Mouse (Mus musculus) liver, adult 2 months (tissue): ENCODE results near the gene Smpd2.

Experiments
- CTCF ChIP-seq: fragments of 200-500 bp; IDR thresholded peaks from 2 replicates; pipeline ENCODE4 v1.5.1; 2011; ENCODE audit warnings: low read depth, low read length, control low read depth
- POLR2A ChIP-seq: fragments of 200-500 bp; IDR thresholded peaks from 2 replicates; pipeline ENCODE4 v1.6.1; 2011; ENCODE audit warnings: low read length, control low read depth; ENCODE audit not compliant: insufficient read depth; ENCODE audit errors: extremely low read depth

GRCm38 (mm10) chr10:41537983-41538330 is 47.8 kb upstream of the Smpd2 start:
- TF ChIP-seq POLR2A, result no peak
- no peak for TF ChIP-seq CTCF
